Mouse (Mus musculus) intestine, embryonic 14.5 days (tissue): ENCODE measurements around the gene Htr2c. TPM values are rescaled to one million over a fixed set of nuclear protein-coding genes. Genes with fewer than 3 reads are reported as not detected.

Experiments
- ATAC-seq: fragments of 200-750 bp; cut with Nextera tagmentation; replicated peaks from 2 replicates; pipeline ENCODE4 v1.8.0; 2017; ENCODE audit warnings: low read depth, moderate number of reproducible peaks, moderate TSS enrichment, moderate library complexity; ENCODE audit not compliant: low FRiP score, low TSS enrichment
- DNase-seq: peaks from one replicate; pipeline ENCODE4 v3.0.0-alpha.2; 2018; ENCODE audit warnings: low spot score
- H3K27ac ChIP-seq: fragments of 300-500 bp; sonication (generic); 2 replicates; pipeline ENCODE4 v1.5.1; 2014; ENCODE audit warnings: low read depth, mild to moderate bottlenecking, control low read depth
- H3K27me3 ChIP-seq: fragments of 300-500 bp; sonication (generic); replicated peaks from 2 replicates; pipeline ENCODE4 v1.6.1; 2014; ENCODE audit warnings: low read length, control low read depth; ENCODE audit not compliant: control insufficient read depth, insufficient read depth
- H3K36me3 ChIP-seq: fragments of 300-500 bp; sonication (generic); 2 replicates; pipeline ENCODE4 v1.6.1; 2014; ENCODE audit warnings: low read length, control low read depth; ENCODE audit not compliant: control insufficient read depth, insufficient read depth
- H3K4me1 ChIP-seq: fragments of 300-500 bp; sonication (generic); replicated peaks from 2 replicates; pipeline ENCODE4 v1.6.1; 2014; ENCODE audit warnings: low read length, control low read depth, mixed read lengths; ENCODE audit not compliant: control insufficient read depth, insufficient read depth
- H3K4me2 ChIP-seq: fragments of 300-500 bp; sonication (generic); 2 replicates; pipeline ENCODE4 v1.6.1; 2014; ENCODE audit warnings: low read length
- H3K4me3 ChIP-seq: fragments of 300-500 bp; sonication (generic); 2 replicates; pipeline ENCODE4 v1.5.1; 2014; ENCODE audit warnings: low read depth, low read length, control low read depth, mixed read lengths
- H3K9ac ChIP-seq: fragments of 300-500 bp; sonication (generic); 2 replicates; pipeline ENCODE4 v1.6.1; 2014; ENCODE audit warnings: mild to moderate bottlenecking, low read length
- H3K9me3 ChIP-seq: fragments of 300-500 bp; sonication (generic); 2 replicates; pipeline ENCODE4 v1.6.1; 2016; ENCODE audit warnings: low read length, control low read depth; ENCODE audit not compliant: control insufficient read depth
- WGBS: fragments of 180-500 bp; shearing (Covaris S2); extraction: QIAGEN DNeasy Blood & Tissue Kit; methylation state at CpG from one replicate; pipeline ENCODE4 v1.1.7; 2014; 5-methylcytosine and 5-hydroxymethylcytosine counted together
- polyA plus RNA-seq: library from polyadenylated mRNA; unstranded; fragments of >200 nt; fragmentation: Nextera tagmentation; extraction: Ambion mirVana; gene quantifications from 2 replicates; pipeline ENCODE4 v1.2.1, GENCODE M21; 2014

The Htr2c gene
- polyA plus RNA-seq, 1 experiment from 2014 or later, result not detected

- WGBS, result 56% methylated on average over 5 of the region's 5 CpGs
- ATAC-seq, result no peak
- H3K4me1 ChIP-seq, result no peaks in the 10 kb centered on the region
- H3K4me3 ChIP-seq, result no peak overlapping the region
- no peaks in the 10 kb centered on the region for H3K36me3 ChIP-seq
- no peak overlapping the region for H3K9ac ChIP-seq
- H3K27me3 ChIP-seq, result no peaks in the 10 kb centered on the region
- H3K27ac ChIP-seq, result no peak overlapping the region
- H3K9me3 ChIP-seq, result no peaks in the 10 kb centered on the region
- H3K4me2 ChIP-seq, result no peak overlapping the region
- DNase-seq, result no peak
Measured at GRCm38 (mm10) chrX:146979931-146980330, 17.6 kb downstream of the Htr2c start.

DNA sequence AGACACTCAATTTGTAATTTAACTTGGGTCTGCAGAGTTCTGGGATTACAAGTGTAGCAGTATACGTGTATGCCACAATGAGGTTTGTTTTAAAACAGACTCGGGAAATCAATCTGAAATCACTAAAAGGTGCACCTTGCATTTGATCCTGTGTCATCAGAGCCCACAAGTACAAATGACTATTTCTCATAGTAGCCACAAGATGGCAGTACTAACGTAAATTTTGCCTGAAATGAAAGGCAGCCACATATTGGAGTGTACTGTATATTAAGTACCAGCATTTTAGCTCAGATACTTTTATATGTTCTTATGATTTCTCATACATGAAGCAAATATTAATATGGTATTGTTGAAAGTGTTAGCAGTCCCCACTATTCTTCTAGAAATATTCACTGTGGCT, 93.4 kb downstream of the Htr2c start:
- no peak for DNase-seq
- no peaks in the 10 kb centered on the region for H3K9me3 ChIP-seq
- no peak for ATAC-seq
- H3K4me3 ChIP-seq, result no peak overlapping the region
- H3K27me3 ChIP-seq, result no peaks in the 10 kb centered on the region
- 20% methylated on average over 3 of the region's 3 CpGs for WGBS
- no peaks in the 10 kb centered on the region for H3K36me3 ChIP-seq
- no peaks in the 10 kb centered on the region for H3K4me1 ChIP-seq
- no peak overlapping the region for H3K4me2 ChIP-seq
- H3K27ac ChIP-seq, result no peak overlapping the region
- no peak overlapping the region for H3K9ac ChIP-seq

DNA sequence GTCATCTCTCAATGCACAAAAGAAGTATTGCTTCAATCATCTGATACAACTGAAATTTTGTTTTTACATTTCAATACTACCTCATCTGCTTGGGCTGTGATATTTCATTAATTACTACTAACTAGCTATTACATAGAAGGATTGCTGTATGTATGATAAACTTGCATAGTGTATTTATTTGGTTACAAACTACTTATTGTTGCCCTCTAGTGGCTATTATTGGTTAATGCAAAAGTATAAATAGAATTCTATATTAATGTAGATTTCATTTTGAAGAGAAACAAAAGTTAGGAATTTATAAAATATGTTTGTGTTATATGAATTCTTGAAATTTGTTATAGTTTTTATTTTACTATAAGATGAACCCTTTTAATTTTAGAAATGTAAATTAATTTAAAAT, 109.3 kb downstream of the Htr2c start:
- H3K4me2 ChIP-seq, result no peak overlapping the region
- no peak for ATAC-seq
- H3K27me3 ChIP-seq, result no peaks in the 10 kb centered on the region
- H3K4me3 ChIP-seq, result no peak overlapping the region
- H3K27ac ChIP-seq, result no peak overlapping the region
- no peak overlapping the region for H3K9ac ChIP-seq
- no peaks in the 10 kb centered on the region for H3K4me1 ChIP-seq
- DNase-seq, result no peak
- no peaks in the 10 kb centered on the region for H3K36me3 ChIP-seq
- H3K9me3 ChIP-seq, result no peaks in the 10 kb centered on the region

- 50% methylated on average over 1 of the region's 1 CpGs for WGBS
- no peak overlapping the region for H3K4me2 ChIP-seq
- H3K27ac ChIP-seq, result no peak overlapping the region
- no peak for ATAC-seq
- no peak for DNase-seq
- no peaks in the 10 kb centered on the region for H3K4me1 ChIP-seq
- no peak overlapping the region for H3K4me3 ChIP-seq
- no peaks in the 10 kb centered on the region for H3K36me3 ChIP-seq
- H3K9me3 ChIP-seq, result no peaks in the 10 kb centered on the region
- no peaks in the 10 kb centered on the region for H3K27me3 ChIP-seq
- H3K9ac ChIP-seq, result no peak overlapping the region
Measured at GRCm38 (mm10) chrX:147119155-147119554, 156.8 kb downstream of the Htr2c start.

DNA sequence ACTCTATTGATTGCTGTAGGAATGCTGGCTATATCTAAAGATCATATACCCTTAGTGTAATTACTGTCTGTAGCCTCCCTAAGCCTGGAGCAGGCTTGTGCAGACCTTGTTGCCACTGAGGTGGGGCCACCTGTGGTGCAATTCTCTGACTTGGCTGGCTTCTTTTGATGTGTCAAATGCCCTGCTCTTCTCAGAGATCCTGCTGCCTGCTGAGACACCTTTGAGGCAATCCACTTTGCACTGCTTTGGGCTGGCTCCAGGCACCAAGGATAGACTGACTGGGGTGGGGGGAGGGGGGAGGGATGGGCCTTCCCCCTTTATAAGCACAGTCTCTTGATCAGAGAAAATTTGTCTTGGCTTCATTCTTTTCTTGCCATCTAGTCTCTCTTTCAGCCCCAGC, 252.9 kb downstream of the Htr2c start:
- no peaks in the 10 kb centered on the region for H3K36me3 ChIP-seq
- no peaks in the 10 kb centered on the region for H3K4me1 ChIP-seq
- no peak for ATAC-seq
- H3K4me3 ChIP-seq, result no peak overlapping the region
- H3K27ac ChIP-seq, result no peak overlapping the region
- no peak overlapping the region for H3K4me2 ChIP-seq
- H3K9ac ChIP-seq, result no peak overlapping the region
- H3K9me3 ChIP-seq, result no peaks in the 10 kb centered on the region
- no peaks in the 10 kb centered on the region for H3K27me3 ChIP-seq
- no peak for DNase-seq

DNA sequence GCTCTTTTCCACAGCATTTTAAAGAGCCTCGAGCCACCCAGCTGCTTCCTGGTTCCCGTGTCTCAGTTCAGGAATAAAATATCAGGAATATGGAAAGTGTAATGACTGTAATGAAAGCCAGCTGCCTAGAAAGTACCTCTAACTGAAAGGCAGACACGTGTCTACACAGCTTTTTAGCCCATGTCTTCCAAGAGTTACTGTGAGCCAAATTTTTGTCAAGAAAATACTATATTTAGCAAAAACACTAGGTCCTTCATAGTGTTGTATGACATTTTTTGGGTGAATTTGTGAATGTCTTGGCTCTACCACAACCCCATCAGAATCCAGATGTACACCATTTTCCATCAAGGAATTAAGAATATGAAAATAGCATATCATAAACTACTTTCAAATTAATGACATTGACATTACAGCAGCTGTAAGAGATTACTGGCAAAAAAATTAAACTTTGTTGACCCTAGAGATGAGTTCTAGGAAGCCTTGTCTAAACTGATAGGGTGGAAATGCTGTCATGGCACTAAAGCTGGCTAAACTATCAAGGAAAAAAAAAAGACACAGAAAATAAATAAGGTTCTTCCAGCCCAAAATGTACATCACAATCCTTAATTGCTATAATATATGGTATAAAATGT, 255.2 kb downstream of the Htr2c start:
- no peaks in the 10 kb centered on the region for H3K36me3 ChIP-seq
- DNase-seq (no peak), ATAC-seq (no peak)
- no peaks in the 10 kb centered on the region for H3K27me3 ChIP-seq
- H3K9me3 ChIP-seq, result no peaks in the 10 kb centered on the region
- no peak overlapping the region for H3K4me3 ChIP-seq
- 71% methylated on average over 3 of the region's 3 CpGs for WGBS
- no peak overlapping the region for H3K4me2 ChIP-seq
- no peak overlapping the region for H3K27ac ChIP-seq
- no peaks in the 10 kb centered on the region for H3K4me1 ChIP-seq
- no peak overlapping the region for H3K9ac ChIP-seq

DNA sequence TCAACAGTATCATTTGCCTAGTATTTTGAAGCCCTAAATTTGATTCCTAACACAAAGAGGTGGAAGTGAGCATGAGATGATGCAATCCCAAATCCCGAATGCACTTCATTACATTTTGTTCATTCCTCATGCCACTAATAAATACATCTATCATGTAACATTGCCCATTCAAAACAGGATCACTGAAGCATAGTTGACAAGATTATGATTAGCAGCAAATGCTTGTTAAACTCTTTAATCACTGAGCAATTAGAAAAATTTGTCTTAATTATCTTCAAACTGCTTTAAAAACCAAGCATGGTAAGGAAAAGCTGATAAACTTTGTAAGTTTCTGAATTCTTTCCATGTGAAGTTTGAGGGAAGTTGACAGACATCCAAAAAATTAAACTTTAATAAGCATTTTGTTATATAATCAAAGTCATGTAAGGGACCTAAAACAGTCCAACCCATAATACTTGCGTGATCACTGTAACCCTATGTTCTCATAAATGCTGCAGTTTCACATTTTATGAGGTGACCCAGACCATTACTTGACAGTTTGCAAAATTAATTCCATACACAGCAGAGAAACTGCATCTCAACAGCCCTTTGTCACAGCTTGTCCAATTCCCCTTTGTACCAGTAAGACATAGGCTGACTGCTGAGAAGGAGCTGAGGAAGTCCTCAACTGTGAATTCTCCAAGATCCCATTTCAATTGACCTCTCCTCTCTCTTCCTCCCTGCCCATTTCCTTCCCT, 276.7 kb downstream of the Htr2c start:
- H3K4me3 ChIP-seq, result no peak overlapping the region
- H3K4me1 ChIP-seq, result no peaks in the 10 kb centered on the region
- H3K27me3 ChIP-seq, result no peaks in the 10 kb centered on the region
- no peak overlapping the region for H3K27ac ChIP-seq
- no peaks in the 10 kb centered on the region for H3K9me3 ChIP-seq
- H3K4me2 ChIP-seq, result no peak overlapping the region
- ATAC-seq (no peak), DNase-seq (no peak)
- H3K9ac ChIP-seq, result no peak overlapping the region
- 69% methylated on average over 2 of the region's 2 CpGs for WGBS
- no peaks in the 10 kb centered on the region for H3K36me3 ChIP-seq
